Mouse (Mus musculus): ENCODE measurements at regions not wholly inside any gene's neighbourhood (a gene's known extent, or its start where the extent isn't known, plus 50 kb on each side); places are given as distances from the start of the nearest gene placed in this dataset.

- Histone ChIP-seq H3K4me3 (ENCODE audit: control insufficient read depth in 1 of 2, insufficient read depth in 1 of 2, low read depth in 2 of 2, low read length in 2 of 2) (no peak overlapping the region), H3K4me1 (ENCODE audit: control insufficient read depth in 1 of 2, insufficient read depth in 2 of 2, low read length in 2 of 2) (no peaks in the 10 kb centered on the region), H3K9ac (ENCODE audit: control insufficient read depth, low read depth, low read length, poor library complexity, severe bottlenecking) (no peak overlapping the region), H3K36me3 (ENCODE audit: control insufficient read depth in 1 of 2, insufficient read depth in 2 of 2, low read length in 2 of 2) (no peaks in the 10 kb centered on the region), H3K27ac (ENCODE audit: control insufficient read depth, low read depth, low read length) (no peak overlapping the region), H3K9me3 (replicated peaks; ENCODE audit: insufficient read depth, low read length) (no peaks in the 10 kb centered on the region), H3K79me2 (ENCODE audit: control insufficient read depth, insufficient read depth, low read length, poor library complexity) (no peaks in the 10 kb centered on the region), H3K27me3 (ENCODE audit: control insufficient read depth in 1 of 2, insufficient read depth in 2 of 2, low read length in 2 of 2) (no peaks in the 10 kb centered on the region)
- TF ChIP-seq MAFK (IDR thresholded peaks at IDR 0.05; ENCODE audit: borderline replicate concordance, low read depth, low read length), result peak; percentile 40; the same call in 1 of the 2 replicates
- no peak for TF ChIP-seq NRF1 (IDR thresholded peaks at IDR 0.05; ENCODE audit: insufficient read depth, low read depth, low read length, poor library complexity, severe bottlenecking)
- DNase-seq (ENCODE audit: low read depth, low spot score), result no peak
Measured at GRCm38 (mm10) chr1:57206944-57207343, 170.5 kb upstream of the 1700066M21Rik start.

DNA sequence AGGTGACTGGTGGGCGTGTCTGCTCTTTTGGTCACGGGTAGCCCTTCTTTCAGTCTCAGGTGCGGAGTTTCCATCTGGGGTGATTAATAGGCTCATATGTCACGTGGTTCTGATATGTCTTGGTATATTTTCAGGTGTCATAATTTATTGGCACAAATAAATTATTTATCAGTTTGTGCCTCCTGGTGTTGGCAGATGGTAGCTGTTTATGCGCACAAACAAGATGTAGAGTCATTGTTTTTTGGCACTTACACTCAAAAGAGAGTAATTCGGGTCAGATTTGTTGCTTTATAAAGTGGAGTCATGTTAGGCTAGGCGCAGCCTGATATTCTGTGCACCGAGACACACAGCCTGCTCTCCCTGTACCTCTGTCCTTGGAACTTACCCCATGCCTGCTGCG, 169.0 kb upstream of the 1700066M21Rik start:
- DNase-seq (ENCODE audit: low read depth, low spot score), result no peak
- no peak for TF ChIP-seq SMC3 (IDR thresholded peaks at IDR 0.05; ENCODE audit: low read depth, low read length)
- no peak for TF ChIP-seq POLR2AphosphoS5 (IDR thresholded peaks at IDR 0.05; ENCODE audit: borderline replicate concordance, low read depth, low read length)
- TF ChIP-seq HCFC1 (IDR thresholded peaks at IDR 0.05; ENCODE audit: low read depth, low read length), result no peak
- TF ChIP-seq MXI1 (IDR thresholded peaks at IDR 0.05; ENCODE audit: low read depth, low read length), result no peak
- TF ChIP-seq ZNF384 (IDR thresholded peaks at IDR 0.05; ENCODE audit: low read depth, low read length), result no peak
- TF ChIP-seq POLR2AphosphoS2 (IDR thresholded peaks at IDR 0.05; ENCODE audit: low read length), result no peak
- no peak for TF ChIP-seq UBTF (IDR thresholded peaks at IDR 0.05; ENCODE audit: borderline replicate concordance, insufficient read depth, low read depth, low read length)
- TF ChIP-seq USF2 (IDR thresholded peaks at IDR 0.05; ENCODE audit: borderline replicate concordance in 1 of 2, insufficient read depth in 1 of 2, low read depth in 1 of 2, low read length in 2 of 2), result no peak
- no peak for TF ChIP-seq NELFE (IDR thresholded peaks at IDR 0.05; ENCODE audit: low read depth, low read length)
- TF ChIP-seq GATA1 (IDR thresholded peaks at IDR 0.05; ENCODE audit: low read depth, low read length), result no peak
- TF ChIP-seq CHD1 (IDR thresholded peaks at IDR 0.05; ENCODE audit: low read depth, low read length), result no peak
- TF ChIP-seq MAFK (IDR thresholded peaks at IDR 0.05; ENCODE audit: borderline replicate concordance, low read depth, low read length), result no peak
- no peak for TF ChIP-seq MYC (IDR thresholded peaks at IDR 0.05; ENCODE audit: low read depth, low read length)
- TF ChIP-seq ETS1 (IDR thresholded peaks at IDR 0.05; ENCODE audit: low read depth, low read length), result no peak
- TF ChIP-seq USF1 (IDR thresholded peaks at IDR 0.05; ENCODE audit: low read depth, low read length), result no peak
- no peak for TF ChIP-seq RAD21 (IDR thresholded peaks at IDR 0.05; ENCODE audit: low read depth, low read length)
- TF ChIP-seq ZC3H11A (IDR thresholded peaks at IDR 0.05; ENCODE audit: low read depth, low read length), result no peak
- no peaks in the 10 kb centered on the region for H3K36me3 ChIP-seq (ENCODE audit: control insufficient read depth in 1 of 2, insufficient read depth in 2 of 2, low read length in 2 of 2)
- H3K4me3 ChIP-seq (ENCODE audit: control insufficient read depth in 1 of 2, insufficient read depth in 1 of 2, low read depth in 2 of 2, low read length in 2 of 2), result no peak overlapping the region
- H3K27ac ChIP-seq (ENCODE audit: control insufficient read depth, low read depth, low read length), result no peak overlapping the region
- H3K4me1 ChIP-seq (ENCODE audit: control insufficient read depth in 1 of 2, insufficient read depth in 2 of 2, low read length in 2 of 2), result no peaks in the 10 kb centered on the region
- no peaks in the 10 kb centered on the region for H3K9me3 ChIP-seq (replicated peaks; ENCODE audit: insufficient read depth, low read length)
- no peak overlapping the region for H3K9ac ChIP-seq (ENCODE audit: control insufficient read depth, low read depth, low read length, poor library complexity, severe bottlenecking)
- no peaks in the 10 kb centered on the region for H3K27me3 ChIP-seq (ENCODE audit: control insufficient read depth in 1 of 2, insufficient read depth in 2 of 2, low read length in 2 of 2)
- H3K79me2 ChIP-seq (ENCODE audit: control insufficient read depth, insufficient read depth, low read length, poor library complexity), result no peaks in the 10 kb centered on the region
